Mouse (Mus musculus): Measurements from ENCODE around the gene Ccdc12.

Ccdc12 gene

DNA sequence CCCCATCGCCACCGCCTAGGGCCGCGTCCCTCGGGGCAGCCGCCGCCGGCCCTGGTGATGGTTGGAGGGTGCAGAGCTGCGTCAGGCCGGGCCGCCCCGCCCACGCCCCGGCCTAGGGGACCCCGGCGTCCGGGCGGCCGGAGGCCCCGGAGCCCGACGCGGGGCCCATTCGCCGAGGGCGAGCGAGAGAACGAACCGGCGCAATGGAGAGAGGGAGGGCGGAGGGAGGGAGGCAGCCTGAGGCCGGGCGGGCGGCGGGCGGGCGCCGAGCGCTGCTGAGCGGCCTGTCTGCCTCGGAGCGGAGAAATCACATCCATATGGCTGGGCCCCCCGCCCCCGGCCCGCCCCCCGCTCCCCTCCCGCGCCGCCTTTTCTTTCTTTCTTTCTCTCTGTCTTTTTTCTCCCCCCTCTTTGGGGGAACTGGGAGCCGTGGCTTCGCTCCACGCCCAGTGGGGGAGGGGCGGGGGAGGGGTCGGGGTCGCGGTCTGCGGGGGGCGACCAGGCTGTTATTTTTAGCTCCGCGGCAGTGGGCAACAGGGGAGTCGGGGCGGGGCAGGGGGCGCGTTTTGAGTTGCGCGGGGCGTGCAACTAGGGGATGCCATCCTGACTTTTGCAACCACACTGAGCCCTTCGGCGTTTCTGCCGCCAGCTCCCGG lies 86.1 kb downstream of the Ccdc12 start:
- peak; percentile 46 for DNase-seq (ENCODE audit: extremely low spot score)

DNA sequence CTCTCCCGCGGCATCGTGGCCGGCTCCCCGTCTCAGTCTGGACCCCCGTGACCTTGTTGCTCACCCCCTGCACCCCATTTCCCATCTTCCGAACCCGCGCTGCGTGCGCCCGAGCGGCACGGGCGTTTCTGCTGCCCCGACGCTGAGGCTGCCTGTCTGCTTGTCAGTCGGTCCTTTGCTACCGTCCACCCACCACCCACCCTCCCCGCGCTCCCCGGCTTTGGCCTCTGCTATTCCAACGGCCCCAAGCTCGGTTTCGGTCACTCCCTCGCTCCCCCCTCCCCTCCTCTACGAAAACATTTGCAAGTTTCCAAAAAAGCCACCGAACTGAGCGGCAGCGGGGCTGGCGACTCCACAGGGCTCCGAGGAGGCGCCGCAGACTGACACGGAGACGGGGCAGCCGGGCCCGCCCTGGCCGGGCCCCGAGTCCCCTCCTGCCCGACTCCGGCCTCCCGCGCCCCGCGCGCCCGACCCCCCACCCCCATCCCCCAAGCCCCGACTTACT lies 86.7 kb downstream of the Ccdc12 start:
- DNase-seq (ENCODE audit: extremely low spot score): peak; percentile 78

DNA sequence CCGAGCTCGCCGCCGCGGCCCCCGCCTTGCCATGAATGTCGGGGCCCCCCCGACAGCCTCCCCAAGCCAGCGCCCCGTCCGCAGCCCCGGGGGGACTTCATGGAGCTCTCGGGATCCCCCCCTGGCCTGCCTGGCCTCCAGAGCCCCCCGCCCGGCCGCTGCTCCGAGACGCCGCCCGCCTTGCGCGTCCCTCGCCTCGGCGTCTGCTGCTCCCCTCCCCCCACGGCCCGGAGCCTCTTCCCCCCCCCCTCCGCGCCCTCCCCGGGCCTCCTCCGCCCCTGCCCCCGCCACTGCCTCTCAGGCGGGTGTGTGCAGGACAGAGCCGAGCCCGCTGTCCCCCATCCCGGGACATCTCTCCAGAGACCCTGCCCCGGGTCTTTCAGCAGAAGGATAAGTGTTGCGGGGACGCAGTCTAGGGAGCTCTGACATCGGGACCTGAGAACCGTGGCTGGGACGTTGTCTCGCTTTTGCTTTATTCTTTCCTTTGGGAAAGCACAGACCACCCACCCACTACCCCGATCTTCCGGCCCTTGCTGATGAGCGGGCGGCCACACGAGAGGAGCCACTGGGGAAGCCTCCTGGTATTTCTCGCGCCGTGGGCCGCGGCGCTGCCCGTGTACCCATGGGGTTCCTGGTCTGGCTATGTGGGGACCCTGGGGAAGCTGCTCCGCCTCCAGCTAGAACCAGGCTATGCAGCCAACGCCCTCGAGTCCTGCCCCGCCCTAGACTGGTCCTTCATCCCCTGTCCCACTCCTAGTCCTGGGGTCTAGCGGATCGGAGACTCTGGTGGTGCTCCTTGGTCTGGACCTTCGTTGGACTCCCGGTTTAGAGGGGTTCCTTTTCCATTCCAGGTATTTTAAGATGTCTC lies 87.4 kb downstream of the Ccdc12 start:
- peak; percentile 73 for DNase-seq (ENCODE audit: extremely low spot score)

GRCm38 (mm10) chr9:110745752-110746151 lies 89.4 kb downstream of the Ccdc12 start:
- DNase-seq (ENCODE audit: extremely low spot score): no peak

DNA sequence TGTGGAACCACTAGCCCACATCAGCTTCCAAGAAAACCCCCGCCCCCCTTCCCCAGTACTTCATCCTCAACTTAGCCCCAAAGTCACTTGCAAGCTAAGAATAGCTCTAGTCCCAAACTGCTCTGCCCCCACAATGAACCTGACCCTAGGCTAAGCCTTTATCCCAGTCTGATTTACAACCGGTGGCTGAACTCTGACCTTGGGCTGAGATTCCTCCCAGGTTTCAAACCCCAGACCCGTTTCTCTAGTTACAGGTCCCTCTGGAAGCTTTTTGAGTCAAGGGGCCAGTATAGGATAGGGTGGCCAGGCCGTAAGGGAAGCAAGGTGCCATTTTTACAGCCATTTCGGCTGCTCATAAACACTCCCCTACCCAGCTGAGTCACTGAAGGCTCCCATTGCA lies 89.9 kb downstream of the Ccdc12 start:
- peak; percentile 62 for DNase-seq (ENCODE audit: extremely low spot score)

DNA sequence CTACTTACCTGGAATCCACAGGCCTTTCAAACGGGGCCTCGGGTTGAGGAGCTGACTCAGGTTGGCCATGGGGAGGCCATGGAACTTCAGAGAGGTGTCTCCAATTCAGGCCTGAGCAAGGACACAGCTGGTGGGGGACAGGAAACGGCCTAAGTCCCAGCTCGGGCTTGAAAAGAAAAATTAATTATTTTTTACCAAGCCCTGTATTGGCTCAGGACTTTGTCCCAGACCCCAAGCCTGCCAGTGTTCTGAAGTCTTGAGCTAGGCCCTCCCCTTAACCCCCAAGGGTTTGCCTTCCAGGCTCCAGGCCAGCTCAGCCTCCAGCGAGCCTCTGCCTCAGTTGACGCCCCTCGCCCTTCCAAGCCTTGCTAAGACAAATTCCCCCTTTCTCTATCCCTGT lies 90.7 kb downstream of the Ccdc12 start, which contains the start of gene Pth1r:
Gene Pth1r, minus strand, starts transcription at position 185 of the 400 bp plus-strand sequence.
- DNase-seq (ENCODE audit: extremely low spot score): no peak

DNA sequence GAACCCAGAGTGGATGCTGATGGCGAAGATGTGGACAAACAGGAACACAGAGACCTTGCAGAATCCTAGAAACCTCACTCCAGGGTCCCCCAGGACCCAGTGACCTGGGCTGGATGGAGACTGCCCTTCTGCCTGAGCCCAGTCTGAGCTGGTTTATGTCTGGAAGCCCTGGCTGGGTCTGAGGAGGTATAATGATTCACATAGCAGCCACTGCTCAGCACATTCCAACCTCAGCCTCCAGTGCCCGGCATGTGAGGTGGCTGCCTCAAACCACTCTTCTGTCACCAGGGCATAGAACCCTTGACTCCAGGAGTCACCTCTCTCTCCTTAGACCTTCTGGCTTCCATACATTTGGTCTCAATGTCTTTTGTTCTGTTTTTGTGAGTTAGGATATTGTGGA lies 92.1 kb downstream of the Ccdc12 start:
- DNase-seq (ENCODE audit: extremely low spot score): no peak

DNA sequence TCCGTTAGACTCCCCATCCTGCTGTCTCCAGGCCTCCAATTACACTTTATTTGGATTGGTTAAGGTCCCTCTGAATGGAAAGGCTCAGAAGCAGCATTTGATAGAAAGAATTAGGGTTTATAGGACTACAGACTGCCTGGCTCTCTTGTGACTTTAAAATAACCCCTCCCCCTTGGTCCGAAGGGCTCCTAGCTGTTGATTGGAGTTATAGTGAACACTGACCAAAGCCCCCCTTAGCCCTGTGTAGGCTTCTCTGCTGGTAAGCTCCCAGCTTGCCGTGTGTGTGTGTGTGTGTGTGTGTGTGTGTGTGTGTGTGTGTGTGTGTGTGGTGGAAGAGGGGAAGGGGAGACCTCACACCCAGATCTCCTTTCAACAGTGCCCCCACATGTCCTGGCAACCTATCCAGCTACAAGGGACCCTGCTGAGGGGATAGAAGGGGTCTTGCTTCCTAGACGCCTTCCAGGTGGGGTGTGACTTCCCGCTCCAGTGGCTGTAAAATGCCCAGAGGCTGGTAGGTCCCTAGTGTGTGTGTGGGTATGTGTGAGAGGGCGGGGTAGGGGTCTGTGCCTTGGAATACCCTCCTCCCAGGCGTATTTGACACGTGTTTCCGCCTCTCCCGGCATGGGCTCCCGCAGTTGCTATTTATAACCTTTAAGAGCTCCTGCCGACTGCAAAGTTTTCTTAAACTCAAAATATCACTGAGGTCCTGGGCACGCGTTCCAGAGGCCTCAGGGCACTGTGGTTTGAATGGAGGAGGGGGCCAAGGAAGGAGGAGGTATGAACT lies 94.3 kb downstream of the Ccdc12 start:
- no peak for DNase-seq (ENCODE audit: extremely low spot score)

GRCm38 (mm10) chr9:110751412-110751811 lies 95.1 kb downstream of the Ccdc12 start:
- no peak for DNase-seq (ENCODE audit: extremely low spot score)

- no peak for DNase-seq (ENCODE audit: extremely low spot score)
Observed at GRCm38 (mm10) chr9:110752917-110753435, 96.7 kb downstream of the Ccdc12 start.

- no peak for DNase-seq (ENCODE audit: extremely low spot score)
Observed at GRCm38 (mm10) chr9:110753773-110754172, 97.5 kb downstream of the Ccdc12 start.

GRCm38 (mm10) chr9:110757816-110758215 lies 101.5 kb downstream of the Ccdc12 start:
- DNase-seq (ENCODE audit: extremely low spot score): no peak

- DNase-seq (ENCODE audit: extremely low spot score): no peak
Observed at GRCm38 (mm10) chr9:110758605-110759004, 102.3 kb downstream of the Ccdc12 start.

GRCm38 (mm10) chr9:110759265-110759664 lies 103.0 kb downstream of the Ccdc12 start:
- no peak for DNase-seq (ENCODE audit: extremely low spot score)

DNA sequence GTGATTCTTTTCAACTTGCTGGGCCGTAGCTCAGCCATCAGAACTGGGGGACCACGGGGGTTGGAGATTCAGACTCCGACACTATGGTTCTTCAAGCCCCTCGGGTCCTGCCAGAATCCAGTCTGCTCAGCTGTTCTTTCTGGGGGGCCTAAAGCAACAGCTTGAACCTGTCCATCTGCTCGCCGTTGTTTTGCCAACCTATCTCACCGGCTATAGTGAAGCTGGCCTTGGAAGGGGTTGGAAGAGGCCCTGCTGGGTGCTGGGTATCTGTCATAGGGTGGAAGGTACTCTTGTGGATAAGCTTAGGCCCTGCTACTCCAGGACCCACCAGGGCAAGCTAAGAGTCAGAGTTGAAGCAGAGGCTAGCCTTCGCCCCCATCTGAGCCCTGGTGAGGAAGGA lies 104.6 kb downstream of the Ccdc12 start:
- DNase-seq (ENCODE audit: extremely low spot score): no peak

Data from embryo, embryonic 9.5 days (tissue).